Mouse (Mus musculus): ENCODE measurements around the gene Oprm1.

Oprm1 gene

DNA sequence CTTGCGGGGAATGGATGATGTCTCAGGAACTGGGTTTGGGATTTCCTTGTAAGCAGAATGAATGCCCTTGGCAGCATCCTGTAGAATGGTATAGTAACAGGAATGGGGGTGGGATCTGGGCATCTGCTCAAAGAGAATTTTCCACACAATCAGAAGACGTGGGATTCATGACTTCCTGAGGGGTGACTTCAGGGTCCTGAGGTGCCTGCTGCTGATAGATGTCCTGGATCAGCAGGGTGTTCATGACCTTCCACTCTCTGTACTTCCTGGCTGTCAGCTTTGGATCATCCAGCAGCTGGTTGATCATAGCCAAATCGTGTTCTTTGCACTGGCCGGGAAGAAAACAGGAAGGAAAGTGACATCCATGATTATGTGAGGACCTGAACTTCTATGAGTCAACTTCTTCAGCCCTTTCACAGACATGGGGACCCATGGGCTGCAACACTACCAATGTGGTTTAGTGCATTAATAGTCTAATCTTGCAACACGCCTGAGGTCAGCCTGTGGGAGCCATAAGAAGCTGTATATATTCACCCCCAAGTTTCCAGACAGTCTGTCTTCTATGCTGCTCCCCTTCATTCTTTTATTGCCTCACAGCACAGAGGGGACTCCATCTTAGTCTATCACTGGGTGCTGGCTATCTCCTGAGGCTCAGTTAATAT, 132.2 kb downstream of the Oprm1 start:
- in situ Hi-C loops (cut with MseI, MboI), result no loop called here

GRCm38 (mm10) chr10:6895796-6896195, 137.5 kb downstream of the Oprm1 start:
- in situ Hi-C loops (cut with MseI, MboI), result no loop called here

- in situ Hi-C loops (cut with MseI, MboI), result no loop called here
These were observed 138.5 kb downstream of the Oprm1 start for GRCm38 (mm10) chr10:6896659-6897303.

DNA sequence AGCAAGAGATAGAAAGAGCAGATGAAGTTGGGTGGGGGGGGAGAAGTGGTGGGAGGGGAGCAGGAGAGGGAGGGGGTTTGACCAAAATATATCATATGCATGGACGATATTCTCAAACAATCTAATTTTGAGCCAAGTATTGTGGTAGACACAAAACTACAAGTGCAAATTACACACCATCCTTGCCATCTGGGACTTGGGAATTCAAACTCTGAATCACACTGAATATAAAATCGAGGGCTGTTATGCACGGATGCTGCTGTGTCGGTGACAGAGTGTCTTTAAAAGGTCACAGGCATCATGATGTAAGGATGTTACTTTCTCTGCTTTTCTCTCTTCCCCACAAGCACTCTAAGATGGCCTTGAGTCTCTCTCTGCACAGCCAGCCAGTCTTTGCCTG, 141.8 kb downstream of the Oprm1 start:
- in situ Hi-C loops (cut with MseI, MboI), result no loop called here

- in situ Hi-C loops (cut with MseI, MboI), result no loop called here
These were observed 143.6 kb downstream of the Oprm1 start for GRCm38 (mm10) chr10:6901819-6902393.

- in situ Hi-C loops (cut with MseI, MboI), result no loop called here
These were observed 151.5 kb downstream of the Oprm1 start for GRCm38 (mm10) chr10:6909763-6910162.

DNA sequence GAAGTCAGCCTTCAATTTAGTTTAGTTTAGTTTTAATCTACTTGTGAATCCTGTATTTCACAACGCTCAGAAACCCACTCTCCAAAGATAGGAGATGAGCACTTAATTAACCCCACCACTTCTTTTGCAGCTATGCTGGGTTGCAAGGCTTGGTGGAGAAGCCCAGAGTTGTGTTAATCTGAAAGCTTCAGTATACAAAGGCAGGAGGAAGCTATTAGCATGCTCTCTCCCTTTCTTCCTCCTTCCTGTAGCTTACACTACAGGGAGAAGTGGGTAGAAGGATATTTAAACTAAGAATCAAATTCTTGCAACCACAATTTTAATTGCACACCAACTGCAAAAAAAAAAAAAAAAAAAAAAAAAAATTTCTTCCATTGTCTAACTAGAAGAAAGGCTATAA, 157.7 kb downstream of the Oprm1 start:
- in situ Hi-C loops (cut with MseI, MboI), result no loop called here

DNA sequence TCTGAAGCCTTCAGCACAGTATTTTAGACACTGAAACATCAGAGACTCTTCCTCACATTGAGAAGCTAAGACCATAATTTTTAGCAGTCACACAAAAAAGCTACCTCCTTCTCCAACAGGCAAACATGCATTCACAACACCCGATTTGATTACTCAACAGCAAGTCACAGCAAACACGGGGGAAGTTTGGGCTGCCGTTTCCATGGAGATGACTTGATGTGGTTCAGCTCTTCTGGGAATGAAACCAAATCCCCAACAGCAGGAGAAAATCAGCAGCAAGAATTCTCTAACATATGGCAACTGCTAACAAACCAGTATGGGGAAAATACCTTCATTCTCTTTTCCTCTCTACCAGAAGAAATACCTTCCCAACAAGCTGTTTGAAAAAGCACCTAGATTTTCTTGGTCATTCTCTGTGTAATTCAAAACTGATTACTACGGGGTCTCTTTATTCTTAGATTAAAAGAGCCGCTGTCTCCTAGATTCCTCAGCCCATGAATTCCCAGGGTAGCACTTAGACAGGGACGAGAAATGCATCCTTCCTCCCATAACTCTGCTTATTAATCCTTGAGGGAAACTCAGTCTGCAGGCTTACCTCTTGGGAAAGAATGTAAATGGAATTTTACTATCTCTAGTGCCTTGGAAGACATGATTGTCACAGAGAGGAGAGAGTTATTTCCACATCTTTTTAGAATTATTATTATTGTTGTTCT, 158.4 kb downstream of the Oprm1 start:
- in situ Hi-C loops (cut with MseI, MboI), result no loop called here

DNA sequence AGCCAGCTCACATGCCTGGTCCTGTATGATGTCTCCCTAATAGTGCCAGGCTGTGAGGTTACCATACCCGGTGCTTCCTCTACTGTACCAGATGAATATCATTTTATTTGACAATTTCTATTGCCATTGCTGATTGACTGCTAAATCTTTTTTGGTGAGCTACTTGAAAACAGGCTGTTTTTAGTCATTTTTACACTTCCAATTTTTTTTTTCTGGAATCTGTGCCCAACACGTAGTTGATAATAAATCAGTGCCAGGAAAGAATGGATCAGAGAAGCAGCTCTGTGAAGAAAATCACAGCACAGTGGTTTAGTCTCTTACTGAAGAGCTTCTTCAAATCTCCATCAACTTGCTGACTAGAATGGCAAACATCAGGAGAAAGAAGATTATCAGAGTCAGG, 168.4 kb downstream of the Oprm1 start:
- in situ Hi-C loops (cut with MseI, MboI), result no loop called here

GRCm38 (mm10) chr10:6927600-6928223, 169.4 kb downstream of the Oprm1 start:
- in situ Hi-C loops (cut with MseI, MboI), result no loop called here

DNA sequence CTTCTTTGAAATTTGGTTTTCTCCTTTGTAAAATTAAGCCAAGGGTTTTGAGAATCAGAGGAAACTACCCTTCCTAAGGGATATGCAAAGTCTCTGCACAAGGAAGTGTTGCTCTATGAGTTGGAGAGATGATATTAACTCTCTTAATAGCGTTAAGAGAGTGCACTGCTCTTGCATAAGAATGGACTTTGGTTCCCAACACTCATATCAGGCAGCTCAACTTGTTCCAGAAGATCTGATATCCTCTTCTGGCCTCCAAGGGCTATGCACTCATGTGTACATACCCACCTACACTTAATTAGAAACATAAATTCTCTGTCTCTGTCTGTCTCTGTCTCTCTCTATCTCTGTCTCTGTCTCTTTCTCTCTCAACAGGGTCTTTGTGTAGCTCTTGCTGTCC, 170.6 kb downstream of the Oprm1 start:
- in situ Hi-C loops (cut with MseI, MboI), result no loop called here

DNA sequence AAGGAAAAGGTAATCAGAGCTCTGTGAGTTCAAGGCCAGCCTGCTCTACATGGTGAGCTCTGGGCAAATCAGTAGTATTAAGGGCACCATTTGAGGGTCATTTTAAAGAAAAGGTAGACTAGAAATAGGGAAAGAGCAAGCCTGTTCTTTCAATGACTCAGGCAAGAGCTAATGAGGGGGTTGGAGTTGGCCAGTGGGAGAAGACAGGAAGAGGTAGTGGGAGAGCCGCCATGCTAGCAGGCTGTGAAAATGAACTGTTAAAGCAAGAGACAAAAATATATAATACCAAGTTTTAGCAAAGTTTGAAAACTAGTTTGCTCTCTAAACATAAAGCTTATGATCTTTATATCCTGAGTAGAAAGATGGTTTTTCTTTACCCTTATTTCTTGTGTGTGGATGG, 172.1 kb downstream of the Oprm1 start:
- in situ Hi-C loops (cut with MseI, MboI), result no loop called here

DNA sequence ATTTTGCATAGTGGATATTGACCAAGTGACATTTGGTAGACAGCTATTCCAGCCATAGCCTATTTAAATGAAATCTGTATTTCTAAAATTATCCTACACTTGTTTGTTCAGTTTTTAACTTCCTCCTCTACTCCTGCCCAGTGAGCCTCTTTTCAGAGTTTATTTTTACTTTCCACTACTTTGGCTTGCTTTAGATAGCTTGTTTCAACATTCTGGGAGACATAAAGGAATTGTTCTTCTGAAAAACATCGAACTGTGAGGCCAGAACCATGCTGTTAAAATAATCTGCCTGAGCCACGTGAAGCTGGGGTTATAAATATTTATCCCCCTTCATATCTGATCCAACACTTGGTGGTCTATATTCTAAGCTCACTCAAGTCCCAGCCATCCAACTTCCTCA, 172.6 kb downstream of the Oprm1 start:
- in situ Hi-C loops (cut with MseI, MboI), result no loop called here

GRCm38 (mm10) chr10:6934776-6935175, 176.5 kb downstream of the Oprm1 start:
- in situ Hi-C loops (cut with MseI, MboI), result no loop called here

DNA sequence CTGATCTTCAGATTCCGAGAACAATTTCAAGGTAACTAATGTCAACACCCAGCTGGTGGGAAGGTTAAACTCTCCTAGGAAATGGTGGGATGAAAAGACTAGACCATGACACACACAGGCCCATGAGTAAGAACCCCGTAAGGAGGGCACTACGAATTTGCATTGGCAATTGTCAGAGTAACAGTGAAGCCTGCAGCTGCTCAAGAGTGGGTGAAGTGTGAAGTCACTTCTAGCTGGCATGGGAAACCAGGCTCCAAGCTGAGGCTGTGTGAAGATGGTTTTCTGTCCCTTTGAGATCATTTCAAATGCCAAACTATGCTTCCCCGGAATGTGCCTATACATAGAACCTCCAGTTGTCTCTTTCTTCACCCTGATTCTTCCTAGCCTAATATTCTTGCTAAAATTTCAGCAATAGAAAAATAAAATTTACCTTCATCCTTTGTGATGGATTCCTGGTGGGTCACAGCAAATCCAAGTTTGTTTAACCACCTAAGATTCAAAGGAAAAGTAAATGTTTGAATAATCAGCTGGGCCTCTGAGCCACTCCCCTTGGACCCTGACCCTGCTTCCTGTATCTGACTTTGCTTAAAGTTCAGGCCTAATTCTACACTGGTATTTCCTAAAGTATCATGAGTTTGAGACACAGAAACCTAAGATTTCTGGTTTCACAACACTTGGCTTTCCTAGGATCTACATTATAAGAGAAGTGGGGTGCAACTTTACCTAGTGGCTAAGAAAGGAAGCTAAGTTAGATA, 178.5 kb downstream of the Oprm1 start:
- in situ Hi-C loops (cut with MseI, MboI), result no loop called here

DNA sequence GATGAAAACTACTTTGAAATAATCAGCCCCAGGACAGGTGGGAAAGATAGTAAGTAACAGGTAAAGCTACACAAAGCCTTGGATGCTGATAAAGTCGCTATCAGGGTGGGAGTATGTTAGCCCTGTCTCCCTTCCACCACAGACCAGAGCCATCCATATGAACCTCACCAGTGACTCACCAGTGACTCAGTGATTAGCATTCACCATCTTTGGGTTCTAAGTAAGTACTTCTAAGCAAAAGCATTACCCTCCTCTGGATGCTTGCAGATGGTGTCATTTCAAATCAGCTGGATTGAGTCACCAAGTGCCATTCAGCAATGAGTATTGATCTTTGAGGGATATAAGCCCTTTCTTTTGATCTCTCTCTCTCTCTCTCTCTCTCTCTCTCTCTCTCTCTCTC, 194.8 kb downstream of the Oprm1 start:
- in situ Hi-C loops (cut with MseI, MboI), result no loop called here

- in situ Hi-C loops (cut with MseI, MboI), result no loop called here
These were observed 196.2 kb downstream of the Oprm1 start for GRCm38 (mm10) chr10:6954533-6954932.

DNA sequence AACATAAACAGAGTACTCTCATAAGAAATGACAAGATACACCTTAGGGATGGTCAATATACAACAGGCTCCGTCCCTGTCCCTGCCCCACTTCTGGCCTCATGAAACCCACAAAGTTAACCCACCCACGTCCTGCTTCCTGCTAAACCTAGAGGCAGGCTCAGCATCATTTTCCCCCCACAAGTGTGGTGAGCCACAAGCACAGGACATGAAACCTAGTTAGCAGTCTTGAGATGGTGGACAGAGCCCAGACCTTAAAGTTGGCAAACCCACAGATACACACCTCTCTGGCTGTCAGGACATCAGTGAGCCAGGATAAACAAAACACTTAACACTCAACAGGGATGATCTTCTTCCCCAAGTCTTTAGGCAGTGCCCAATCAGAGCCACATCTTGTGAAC, 198.1 kb downstream of the Oprm1 start:
- in situ Hi-C loops (cut with MseI, MboI), result no loop called here

DNA sequence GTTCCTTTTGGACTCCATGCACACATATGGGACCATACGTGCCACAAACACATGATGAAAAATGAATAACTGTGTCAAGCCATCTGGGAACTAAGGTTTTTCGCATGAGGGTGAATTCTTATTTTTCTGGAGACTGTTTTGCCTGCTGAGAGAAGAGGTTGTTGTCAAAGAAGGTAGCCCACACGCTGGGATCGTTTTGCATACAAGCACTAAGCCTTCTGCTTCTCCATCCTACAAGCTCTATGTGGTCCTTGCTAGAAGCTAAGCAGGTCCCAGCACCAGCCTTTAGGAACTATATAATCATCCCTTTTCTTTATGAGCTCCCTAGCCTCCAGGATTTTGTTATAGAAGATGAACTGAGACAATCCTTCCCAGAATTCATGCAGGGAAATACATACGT, 200.5 kb downstream of the Oprm1 start:
- in situ Hi-C loops (cut with MseI, MboI), result no loop called here

- in situ Hi-C loops (cut with MseI, MboI), result no loop called here
These were observed 209.4 kb downstream of the Oprm1 start for GRCm38 (mm10) chr10:6967588-6968242.

GRCm38 (mm10) chr10:6968334-6968733, 210.0 kb downstream of the Oprm1 start:
- in situ Hi-C loops (cut with MseI, MboI), result no loop called here
